Mouse (Mus musculus): ENCODE results near the gene Fam216b.

DNA sequence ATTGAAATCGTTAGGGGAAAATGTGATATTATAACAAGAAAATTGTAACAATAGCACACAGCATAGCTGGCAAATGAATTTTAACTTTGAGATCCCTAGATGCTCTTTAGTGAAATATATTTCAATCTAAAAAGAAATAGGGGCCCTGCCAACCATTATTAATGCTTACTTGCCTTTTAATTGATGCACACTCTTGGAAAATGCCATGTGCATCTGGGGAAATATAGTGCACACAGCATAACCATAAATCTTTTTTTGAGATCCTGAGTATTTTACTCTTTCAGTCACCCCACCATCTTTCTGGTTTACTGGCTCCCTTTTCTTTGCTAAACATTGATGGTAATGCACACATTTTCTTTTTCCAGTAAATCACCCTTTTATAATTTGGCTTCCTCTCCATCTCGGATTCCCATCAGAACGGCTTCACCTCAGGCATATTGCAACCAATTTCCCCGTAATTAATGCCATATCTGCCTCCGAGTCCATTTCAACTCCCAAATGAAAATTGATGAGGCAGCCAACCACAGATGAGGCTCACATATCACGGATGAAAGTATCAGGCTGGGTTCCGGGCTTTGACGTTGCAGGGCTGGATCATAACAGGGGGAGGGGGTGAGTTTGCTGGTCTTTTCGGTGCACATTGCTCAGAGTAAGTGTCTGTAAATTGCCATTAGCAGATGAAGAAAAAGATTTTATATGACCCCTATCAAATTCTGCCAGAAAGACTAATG is 28.8 kb downstream of the Fam216b start:
- TF ChIP-seq POLR2A (IDR thresholded peaks at IDR 0.05; ENCODE audit: control insufficient read depth, low read depth, low read length) (no peak), CTCF (IDR thresholded peaks at IDR 0.05; ENCODE audit: control insufficient read depth, insufficient read depth, insufficient replicate concordance, low read depth, low read length) (no peak)
